Mouse (Mus musculus) kidney, adult 9 months (tissue): ENCODE results near the gene Zfp219.
"Not testable (repeated sequence)": the region's sequence is repeated elsewhere in the genome, so short reads cannot be mapped to it uniquely, and the experiment has no call there.

Source experiments
- DNase-seq: peaks from one replicate; pipeline ENCODE4 v3.0.0; 2022

Zfp219 gene

GRCm38 (mm10) chr14:52020486-52021137 lies at the start of gene Zfp219:
Gene Zfp219, minus strand, starts transcription at chr14:52020733.
- peak; percentile 91 for DNase-seq

DNA sequence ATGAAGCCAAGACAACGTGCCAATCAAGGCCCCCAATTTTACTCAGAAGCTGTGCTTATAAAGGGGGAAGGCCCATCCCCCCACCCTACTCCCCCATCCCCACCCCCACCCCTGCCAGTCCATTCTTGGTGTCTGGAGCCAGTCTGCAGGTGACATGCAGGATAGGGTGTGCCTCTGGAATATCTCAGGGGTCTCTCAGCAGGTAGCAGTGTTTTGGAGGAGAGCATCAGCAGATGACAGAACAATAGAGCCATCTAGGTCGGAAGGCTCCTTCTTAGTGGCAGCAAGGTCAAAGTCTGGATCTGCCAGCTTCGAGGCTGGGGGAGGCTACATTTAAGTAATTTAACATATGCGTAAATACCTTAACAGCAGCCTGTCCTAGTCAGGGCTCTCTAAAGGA lies 45.6 kb upstream of the Zfp219 start:
- no peak for DNase-seq

DNA sequence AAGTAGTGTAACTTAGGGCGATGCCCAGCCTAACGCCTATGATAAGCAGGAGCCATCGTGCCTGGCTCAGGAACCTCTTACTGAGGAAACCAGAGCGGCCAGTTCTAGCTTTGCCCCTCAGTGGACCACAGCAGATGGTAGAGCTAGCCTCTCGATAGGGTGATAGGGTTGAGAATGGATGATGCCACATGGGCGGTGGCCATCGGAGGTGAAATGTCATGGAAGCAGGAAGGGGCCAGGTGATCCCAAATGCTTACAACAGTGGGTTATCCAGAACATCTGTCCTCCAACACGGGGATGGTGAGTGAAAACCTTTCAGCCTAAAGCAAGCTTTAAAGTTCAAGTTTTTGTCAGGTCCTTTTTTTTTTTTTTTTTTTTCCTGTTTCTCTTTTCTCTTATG lies 41.3 kb upstream of the Zfp219 start:
- DNase-seq, result no peak

DNA sequence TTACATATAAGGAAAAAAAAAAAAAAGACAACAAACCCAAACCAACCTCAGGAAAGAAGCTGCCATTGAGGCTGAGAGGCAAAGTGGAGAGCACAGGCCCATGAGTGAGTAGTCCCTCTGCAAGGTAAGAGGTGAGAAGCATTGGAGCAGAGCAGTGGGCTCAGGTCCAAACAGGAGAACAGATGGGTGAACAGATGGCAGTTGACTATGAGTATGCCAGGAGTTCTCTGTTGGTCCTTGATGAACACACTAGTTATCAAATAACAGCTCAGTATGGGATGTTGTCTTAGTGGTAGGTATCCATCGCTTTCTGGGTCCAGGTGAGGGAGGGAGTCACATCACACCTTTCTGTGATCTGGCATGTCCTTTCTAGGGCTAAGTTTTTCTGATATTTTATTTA lies 40.3 kb upstream of the Zfp219 start:
- no peak for DNase-seq

GRCm38 (mm10) chr14:52059982-52060381 lies 39.4 kb upstream of the Zfp219 start:
- DNase-seq, result no peak

DNA sequence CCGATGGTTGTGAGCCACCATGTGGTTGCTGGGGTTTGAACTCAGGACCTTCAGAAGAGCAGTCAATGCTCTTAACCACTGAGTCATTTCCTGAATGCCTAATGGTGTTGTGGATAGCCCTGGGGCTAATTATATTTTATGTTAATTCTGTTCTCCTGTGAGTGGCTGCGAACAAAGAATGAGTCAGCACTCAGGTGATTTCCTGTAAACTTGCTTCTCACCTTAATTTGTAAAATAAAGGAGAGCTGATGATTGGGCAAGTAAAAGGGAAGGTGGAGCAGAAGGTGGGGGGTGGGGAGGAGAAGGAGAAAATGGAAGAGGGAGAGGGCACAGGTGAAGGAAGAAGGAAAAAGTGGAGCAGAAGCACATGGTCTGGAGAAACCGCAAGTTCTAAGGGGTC lies 32.2 kb upstream of the Zfp219 start:
- DNase-seq, result not testable (repeated sequence)

GRCm38 (mm10) chr14:52045966-52046565 lies 25.5 kb upstream of the Zfp219 start:
- no peak for DNase-seq

- DNase-seq, result peak; percentile 17
Measured at GRCm38 (mm10) chr14:52044901-52045678, 24.6 kb upstream of the Zfp219 start.

DNA sequence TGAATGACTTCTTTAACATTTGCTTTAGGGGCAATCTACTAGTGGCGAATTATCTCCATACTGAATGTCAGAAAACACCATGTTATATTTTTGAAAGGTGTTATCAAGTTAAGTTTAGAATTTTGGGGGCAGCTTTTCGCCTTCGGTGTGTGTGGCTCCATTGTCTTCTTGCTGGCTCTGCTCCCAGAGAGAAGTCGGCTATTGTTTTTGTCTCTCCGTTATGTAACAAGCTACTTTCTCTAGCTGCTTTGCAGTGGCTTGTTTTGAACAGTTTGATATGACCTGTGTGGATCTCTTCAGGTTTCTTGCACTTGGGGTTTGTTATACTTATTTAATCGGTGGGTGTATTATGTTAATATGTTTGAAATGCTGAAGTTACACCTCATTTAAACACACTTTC lies 22.9 kb upstream of the Zfp219 start:
- no peak for DNase-seq

GRCm38 (mm10) chr14:52042359-52042758 lies 21.8 kb upstream of the Zfp219 start, which contains the start of gene Olfr221:
Gene Olfr221, minus strand, starts transcription at chr14:52042459.
- not testable (repeated sequence) for DNase-seq

- DNase-seq, result no peak
Measured at GRCm38 (mm10) chr14:52039332-52039731, 18.8 kb upstream of the Zfp219 start.

DNA sequence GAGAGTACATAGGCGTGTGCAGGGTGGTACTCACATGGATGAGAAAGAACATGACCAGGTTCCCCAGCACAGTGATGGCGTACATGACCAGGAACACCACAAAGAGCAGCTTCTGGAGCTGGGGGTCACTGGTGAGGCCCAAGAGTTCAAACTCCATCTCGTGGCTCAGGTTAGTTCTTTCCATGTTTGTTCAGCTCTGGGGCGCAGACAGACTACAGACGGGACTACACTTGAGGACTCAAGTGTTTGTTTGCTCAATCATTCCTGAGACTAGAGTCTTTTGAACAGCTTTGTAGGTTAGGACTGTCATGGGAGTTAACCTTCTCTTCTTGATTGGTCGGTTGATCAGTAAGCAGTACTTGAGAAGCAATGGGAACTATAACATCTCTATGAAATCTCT lies 15.4 kb upstream of the Zfp219 start:
- DNase-seq, result no peak

DNA sequence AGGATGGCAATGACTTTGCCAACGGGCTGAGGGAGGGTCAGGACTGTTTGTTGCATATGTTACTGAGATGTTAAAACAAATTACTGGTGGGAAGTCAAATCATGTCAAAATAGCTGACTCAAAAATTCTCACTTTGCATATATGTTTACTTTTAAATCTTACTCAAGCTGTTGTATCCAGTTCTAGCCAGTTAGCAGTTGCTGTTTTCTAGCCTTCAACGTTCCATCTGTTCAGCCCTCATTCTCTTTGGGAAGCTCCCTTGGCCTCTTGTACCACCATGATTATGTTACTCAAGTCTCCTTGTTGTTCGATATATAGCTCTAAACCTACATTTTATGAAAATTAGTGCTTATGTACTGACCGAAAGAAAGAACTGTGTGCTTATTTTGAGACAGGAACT lies 5.8 kb upstream of the Zfp219 start:
- no peak for DNase-seq

GRCm38 (mm10) chr14:52024133-52024532 lies 3.6 kb upstream of the Zfp219 start:
- DNase-seq, result no peak

DNA sequence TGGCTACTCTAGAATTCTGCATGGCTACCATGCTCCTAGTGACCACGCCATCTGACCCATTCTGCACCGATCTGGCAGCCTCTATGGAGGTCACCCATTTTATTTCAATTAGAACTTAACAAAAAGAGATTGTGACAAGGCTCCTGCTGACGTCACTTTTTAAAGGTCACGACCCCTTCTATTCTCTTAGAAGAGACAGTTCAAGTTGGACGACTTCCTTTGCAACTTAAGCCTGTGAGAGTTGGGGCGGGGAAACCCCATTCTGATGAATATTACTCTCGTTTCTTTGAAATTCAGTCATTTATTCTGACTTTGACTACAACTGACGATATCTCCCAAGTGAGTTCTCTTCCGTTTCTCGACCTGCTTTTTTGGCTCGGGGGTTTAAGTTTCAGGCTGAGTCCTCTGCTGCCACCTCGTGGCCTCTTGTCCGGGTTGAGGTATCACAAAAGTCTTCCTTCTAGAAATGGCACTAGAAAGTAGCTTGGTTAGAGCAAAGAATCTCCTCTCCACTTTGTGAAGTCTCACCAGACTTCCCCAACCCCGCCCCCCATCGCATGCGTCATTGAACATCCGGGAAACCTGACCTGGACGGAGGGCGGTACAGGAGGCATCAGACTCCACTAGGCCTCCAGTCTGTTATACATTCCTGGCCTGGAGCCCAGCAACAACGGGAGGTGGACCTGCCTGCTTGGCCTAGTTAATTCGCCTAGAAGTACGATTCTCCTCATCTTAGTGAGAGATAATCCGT lies 2.4 kb upstream of the Zfp219 start:
- peak; percentile 96 for DNase-seq

- no peak for DNase-seq
Measured at GRCm38 (mm10) chr14:52022244-52022708, 1.7 kb upstream of the Zfp219 start.

- no peak for DNase-seq
Measured at GRCm38 (mm10) chr14:52021568-52022212, 1.2 kb upstream of the Zfp219 start.

- no peak for DNase-seq
Measured at GRCm38 (mm10) chr14:52021138-52021529, 601 bp upstream of the Zfp219 start.

- peak; percentile 99 for DNase-seq
Measured at GRCm38 (mm10) chr14:52019590-52020340, 768 bp downstream of the Zfp219 start.

DNA sequence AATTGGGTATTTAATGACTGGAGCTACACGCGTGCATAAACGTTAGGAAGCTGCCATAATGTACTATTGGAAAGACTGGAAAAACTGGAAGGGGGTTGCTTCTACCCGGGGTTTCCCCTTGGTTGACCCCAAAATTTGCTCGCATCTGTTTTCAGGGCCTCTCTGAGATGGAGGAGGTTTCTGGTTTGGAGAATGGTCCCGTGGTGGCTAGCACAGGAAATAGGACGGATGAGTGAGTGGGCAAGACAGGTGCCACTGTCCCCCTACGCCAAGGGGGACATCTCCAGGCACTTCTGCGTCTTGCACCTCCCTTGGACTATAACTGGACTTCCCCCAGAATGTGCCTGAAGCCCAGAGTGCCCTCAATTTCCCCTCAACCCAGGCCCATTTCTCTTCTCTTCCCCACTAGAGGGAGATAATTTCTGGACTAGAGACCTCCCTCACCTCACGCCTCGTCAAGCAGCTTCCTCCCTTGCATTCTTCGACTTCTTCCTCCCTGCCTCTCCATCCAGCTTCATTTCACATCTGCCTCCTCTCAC lies 1.4 kb downstream of the Zfp219 start:
- DNase-seq, result no peak

GRCm38 (mm10) chr14:52018248-52019050 lies 2.1 kb downstream of the Zfp219 start:
- peak; percentile 28 for DNase-seq
